Mouse (Mus musculus) limb, embryonic 11.5 days (tissue): ENCODE data around the gene Syk. TPM values are rescaled to one million over a fixed set of nuclear protein-coding genes. Genes with fewer than 3 reads are reported as not detected.

Experiments used
- ATAC-seq: fragments of 200-750 bp; cut with Nextera tagmentation; 2 replicates; pipeline ENCODE4 v1.8.0; 2017; ENCODE audit warnings: low read depth; ENCODE audit not compliant: insufficient number of reproducible peaks, low FRiP score, low TSS enrichment
- DNase-seq: peaks from one replicate; pipeline ENCODE4 v3.0.0-alpha.2; 2015; ENCODE audit warnings: low spot score
- H3K27ac ChIP-seq: fragments of 300-500 bp; sonication (generic); replicated peaks from 2 replicates; pipeline ENCODE4 v1.5.1; 2014; ENCODE audit warnings: low read depth, mild to moderate bottlenecking, low read length
- H3K27me3 ChIP-seq: fragments of 300-500 bp; sonication (generic); 2 replicates; pipeline ENCODE4 v1.6.1; 2014; ENCODE audit warnings: mild to moderate bottlenecking, low read length, mixed read lengths; ENCODE audit not compliant: control insufficient read depth, insufficient read depth
- H3K36me3 ChIP-seq: fragments of 300-500 bp; sonication (generic); 2 replicates; pipeline ENCODE4 v1.6.1; 2014; ENCODE audit warnings: mild to moderate bottlenecking, low read length, moderate library complexity, mixed read lengths; ENCODE audit not compliant: control insufficient read depth, insufficient read depth
- H3K4me1 ChIP-seq: fragments of 300-500 bp; sonication (generic); 2 replicates; pipeline ENCODE4 v1.6.1; 2014; ENCODE audit warnings: low read length, mixed read lengths; ENCODE audit not compliant: control insufficient read depth, insufficient read depth
- H3K4me2 ChIP-seq: fragments of 300-500 bp; sonication (generic); 2 replicates; pipeline ENCODE4 v1.6.1; 2014; ENCODE audit warnings: low read depth, mild to moderate bottlenecking, moderate library complexity; ENCODE audit not compliant: severe bottlenecking
- H3K4me3 ChIP-seq: fragments of 300-500 bp; sonication (generic); 2 replicates; pipeline ENCODE4 v1.5.1; 2014; ENCODE audit warnings: low read depth, low read length
- H3K9ac ChIP-seq: fragments of 300-500 bp; sonication (generic); 2 replicates; pipeline ENCODE4 v1.6.1; 2014; ENCODE audit warnings: mild to moderate bottlenecking, low read length
- H3K9me3 ChIP-seq: fragments of 300-500 bp; sonication (generic); 2 replicates; pipeline ENCODE4 v1.6.1; 2016; ENCODE audit warnings: low read length; ENCODE audit not compliant: control insufficient read depth
- WGBS: fragments of 180-500 bp; shearing (Covaris S2); extraction: QIAGEN DNeasy Blood & Tissue Kit; methylation state at CpG from one replicate; pipeline ENCODE4 v1.1.7; 2014; 5-methylcytosine and 5-hydroxymethylcytosine counted together
- polyA plus RNA-seq: library from polyadenylated mRNA; unstranded; fragments of >200 nt; fragmentation: Nextera tagmentation; extraction: Ambion mirVana; gene quantifications from 2 replicates; pipeline ENCODE4 v1.2.1, GENCODE M21; 2014

Syk gene
- polyA plus RNA-seq, 1 experiment from 2014 or later: 2.5 TPM

DNA sequence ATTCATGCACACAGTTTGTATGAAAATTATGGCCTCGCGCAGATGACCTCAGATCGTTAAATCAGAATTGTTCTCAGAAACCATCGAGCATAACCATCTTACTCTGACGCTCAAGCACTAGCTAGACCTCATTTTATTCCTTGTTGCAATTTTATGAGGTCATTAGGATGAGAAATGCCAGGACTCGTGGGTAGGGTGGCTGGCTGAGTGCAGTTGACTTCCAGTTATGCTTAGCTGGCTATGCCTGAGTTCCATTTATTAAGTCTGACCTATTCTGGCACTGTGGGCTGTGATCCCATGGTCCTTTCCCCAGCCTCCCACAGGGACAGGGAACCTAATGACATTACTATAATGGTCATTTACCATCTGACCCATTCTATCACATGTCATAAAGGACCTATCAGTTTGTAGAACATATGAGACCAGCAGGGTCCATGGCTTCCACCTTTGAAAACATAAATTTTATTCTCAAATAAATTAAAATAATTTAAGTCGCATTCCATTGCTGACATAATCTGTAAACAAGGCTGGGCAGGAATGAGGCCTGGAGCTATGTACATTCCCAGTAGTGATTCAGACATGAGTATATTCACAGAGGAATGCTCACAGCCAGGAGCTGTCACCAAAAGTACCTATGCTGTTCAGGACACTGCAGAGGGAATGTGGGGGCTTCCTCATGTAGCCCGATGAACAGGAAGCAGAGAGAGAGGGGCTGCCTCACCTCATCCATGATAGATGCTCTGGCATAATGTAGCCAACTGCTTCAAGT is 92.7 kb downstream of the Syk start:
- peaks cover 9% of the 10 kb centered on the region; the same call in 1 of the 2 replicates for H3K4me1 ChIP-seq
- no peaks in the 10 kb centered on the region for H3K9me3 ChIP-seq
- ATAC-seq (0 out of 2 replicates have a peak, but pooled peaks have one; percentile 50), DNase-seq (peak; percentile 47)
- WGBS: 41% methylated on average over 8 of the region's 8 CpGs
- no peak overlapping the region for H3K4me3 ChIP-seq
- H3K27ac ChIP-seq: no peak overlapping the region; the same call in 1 of the 2 replicates
- H3K9ac ChIP-seq: no peak overlapping the region
- no peaks in the 10 kb centered on the region for H3K27me3 ChIP-seq
- no peaks in the 10 kb centered on the region for H3K36me3 ChIP-seq
- no peak overlapping the region for H3K4me2 ChIP-seq

DNA sequence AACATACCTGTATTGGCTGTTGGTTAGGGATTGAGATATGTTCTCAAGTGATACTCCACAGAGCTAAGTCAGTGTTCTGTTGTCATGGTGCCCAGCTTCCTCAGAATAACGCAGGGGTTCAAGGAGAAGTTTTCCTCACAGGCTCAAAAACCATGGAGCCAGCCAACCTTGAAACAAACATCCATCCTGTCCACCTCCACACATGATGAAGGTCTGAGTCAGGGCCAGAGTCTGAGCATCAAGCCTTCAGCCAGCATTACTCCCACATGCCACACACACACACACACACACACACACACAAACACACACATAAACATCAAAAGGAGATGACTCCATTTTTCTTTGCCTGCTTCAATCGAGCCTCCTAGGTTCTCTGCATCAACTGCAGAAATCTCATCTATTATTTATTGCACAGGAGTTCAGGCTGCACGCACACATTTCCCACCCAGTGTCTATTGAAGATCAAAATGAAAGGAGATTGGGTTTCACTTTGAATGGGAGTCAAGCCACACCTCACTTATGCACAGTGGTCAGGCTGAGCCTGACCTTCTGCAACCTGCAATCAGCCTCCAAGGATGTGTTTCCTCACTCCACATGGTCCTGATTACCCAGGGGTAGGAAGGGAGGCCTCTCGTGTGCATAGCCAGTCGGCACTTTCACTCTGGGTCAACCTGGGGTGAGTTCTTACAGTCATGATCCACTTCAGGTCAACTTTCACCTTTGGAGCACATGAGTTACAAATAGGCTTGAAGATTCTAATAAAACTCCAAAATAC is 93.9 kb downstream of the Syk start:
- ATAC-seq: no peak
- Histone ChIP-seq H3K9ac (no peak overlapping the region), H3K27ac (no peak overlapping the region), H3K4me1 (peaks cover 9% of the 10 kb centered on the region; the same call in 1 of the 2 replicates), H3K4me3 (no peak overlapping the region), H3K4me2 (no peak overlapping the region), H3K36me3 (no peaks in the 10 kb centered on the region), H3K27me3 (no peaks in the 10 kb centered on the region), H3K9me3 (no peaks in the 10 kb centered on the region)
- peak; percentile 40 for DNase-seq
- 15% methylated on average over 5 of the region's 5 CpGs for WGBS

GRCm38 (mm10) chr13:52679906-52680305 is 96.9 kb downstream of the Syk start:
- Histone ChIP-seq H3K36me3 (no peaks in the 10 kb centered on the region), H3K9ac (no peak overlapping the region), H3K27ac (no peak overlapping the region), H3K27me3 (no peaks in the 10 kb centered on the region), H3K9me3 (no peaks in the 10 kb centered on the region), H3K4me3 (no peak overlapping the region), H3K4me2 (no peak overlapping the region), H3K4me1 (peaks cover 6% of the 10 kb centered on the region; the same call in 1 of the 2 replicates)
- DNase-seq (no peak), ATAC-seq (no peak)
- 71% methylated on average over 5 of the region's 5 CpGs for WGBS

- H3K27me3 ChIP-seq: no peaks in the 10 kb centered on the region
- H3K27ac ChIP-seq: no peak overlapping the region
- H3K9me3 ChIP-seq: no peaks in the 10 kb centered on the region
- H3K9ac ChIP-seq: no peak overlapping the region
- no peak overlapping the region for H3K4me3 ChIP-seq
- no peaks in the 10 kb centered on the region for H3K36me3 ChIP-seq
- H3K4me1 ChIP-seq: no peaks in the 10 kb centered on the region
- H3K4me2 ChIP-seq: no peak overlapping the region
- DNase-seq (no peak), ATAC-seq (no peak)
- WGBS: 80% methylated on average over 5 of the region's 5 CpGs
Observed at GRCm38 (mm10) chr13:52682107-52682506, 99.1 kb downstream of the Syk start.

GRCm38 (mm10) chr13:52690425-52690824 is 107.5 kb downstream of the Syk start:
- H3K9me3 ChIP-seq: no peaks in the 10 kb centered on the region
- H3K9ac ChIP-seq: no peak overlapping the region
- ATAC-seq: no peak
- H3K27ac ChIP-seq: no peak overlapping the region
- H3K4me3 ChIP-seq: no peak overlapping the region
- 83% methylated on average over 13 of the region's 13 CpGs for WGBS
- H3K36me3 ChIP-seq: no peaks in the 10 kb centered on the region
- H3K4me1 ChIP-seq: no peaks in the 10 kb centered on the region
- H3K4me2 ChIP-seq: no peak overlapping the region
- no peak for DNase-seq
- no peaks in the 10 kb centered on the region for H3K27me3 ChIP-seq

DNA sequence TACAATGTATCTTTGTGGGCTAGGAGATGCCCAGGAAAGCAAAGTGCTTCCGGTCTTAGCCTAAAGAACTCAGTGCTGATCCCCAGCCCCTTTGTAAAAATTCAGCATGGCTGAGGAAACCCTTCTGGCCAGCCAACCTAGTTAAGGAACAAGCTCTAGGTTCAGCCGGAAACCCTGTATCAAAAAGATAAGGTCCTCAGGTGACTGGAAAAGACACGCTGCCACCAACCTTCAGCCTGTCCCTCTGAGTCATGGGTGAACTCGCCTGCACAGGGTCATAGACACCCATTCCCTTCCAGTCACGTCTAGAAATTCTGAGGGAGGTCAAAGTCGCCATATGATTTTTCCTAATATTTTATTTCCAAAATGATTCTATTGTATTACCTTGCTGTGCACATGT is 109.3 kb downstream of the Syk start:
- Histone ChIP-seq H3K36me3 (no peaks in the 10 kb centered on the region), H3K9me3 (no peaks in the 10 kb centered on the region), H3K4me2 (no peak overlapping the region), H3K27ac (no peak overlapping the region), H3K9ac (no peak overlapping the region), H3K27me3 (no peaks in the 10 kb centered on the region), H3K4me1 (no peaks in the 10 kb centered on the region), H3K4me3 (no peak overlapping the region)
- 89% methylated on average over 6 of the region's 6 CpGs for WGBS
- DNase-seq: no peak
- ATAC-seq: no peak

DNA sequence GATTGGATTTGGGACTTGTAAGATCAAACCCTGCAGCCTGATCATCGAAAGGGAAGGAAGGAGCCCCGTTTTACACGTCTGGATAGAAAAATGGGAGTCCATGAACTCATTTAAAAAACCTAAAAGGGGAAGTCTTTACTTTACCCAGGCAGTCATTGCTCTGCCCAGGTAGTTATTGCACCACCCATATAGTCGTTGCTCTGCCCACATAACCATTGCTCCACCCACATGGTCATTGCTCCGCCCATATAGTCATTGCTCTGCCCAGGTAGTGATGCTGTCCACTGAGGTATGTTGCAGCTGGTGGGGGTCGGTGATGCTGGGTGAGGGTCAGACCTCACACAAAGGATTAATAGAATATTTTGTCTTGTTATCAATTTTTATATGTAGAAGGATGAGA is 111.9 kb downstream of the Syk start:
- Histone ChIP-seq H3K9ac (no peak overlapping the region), H3K4me3 (no peak overlapping the region), H3K4me1 (no peaks in the 10 kb centered on the region), H3K4me2 (no peak overlapping the region), H3K36me3 (no peaks in the 10 kb centered on the region), H3K27ac (no peak overlapping the region), H3K9me3 (no peaks in the 10 kb centered on the region), H3K27me3 (no peaks in the 10 kb centered on the region)
- DNase-seq (no peak), ATAC-seq (no peak)
- WGBS: 88% methylated on average over 6 of the region's 6 CpGs
